Mouse (Mus musculus) CH12.LX (cell line): ENCODE results near the gene Homer3.

Source experiments
- BHLHE40 ChIP-seq: IDR thresholded peaks from 2 replicates; pipeline ENCODE4 v1.6.1; 2011; ENCODE audit warnings: mild to moderate bottlenecking, low read depth, low read length, improper control_type of control experiment
- CTCF ChIP-seq, 2 experiments: IDR thresholded peaks in 1 of 2; conservative IDR thresholded peaks in 1 of 2; 2 replicates each; pipeline ENCODE4 v1.5.1; 2011 to 2012; ENCODE audit warnings: low read depth in 2 of 2, low read length in 2 of 2, improper control_type of control experiment in 1 of 2, inconsistent platforms in 1 of 2, mild to moderate bottlenecking in 1 of 2, moderate library complexity in 1 of 2
- EP300 ChIP-seq: IDR thresholded peaks from 2 replicates; pipeline ENCODE4 v1.6.1; 2011; ENCODE audit warnings: low read length, improper control_type of control experiment
- HCFC1 ChIP-seq: IDR thresholded peaks from 2 replicates; pipeline ENCODE4 v1.6.1; 2012; ENCODE audit warnings: low read depth, mild to moderate bottlenecking, inconsistent platforms, low read length, improper control_type of control experiment
- MAX ChIP-seq: IDR thresholded peaks from 2 replicates; pipeline ENCODE4 v1.6.1; 2011; ENCODE audit warnings: low read length, improper control_type of control experiment
- MXI1 ChIP-seq: IDR thresholded peaks from 2 replicates; pipeline ENCODE4 v1.6.1; 2011; ENCODE audit warnings: mild to moderate bottlenecking, low read depth, low read length, improper control_type of control experiment
- RAD21 ChIP-seq: IDR thresholded peaks from 2 replicates; pipeline ENCODE4 v1.6.1; 2011; ENCODE audit warnings: low read depth, mild to moderate bottlenecking, low read length, improper control_type of control experiment, moderate library complexity
- ZNF384 ChIP-seq: IDR thresholded peaks from 2 replicates; pipeline ENCODE4 v1.6.1; 2012; ENCODE audit warnings: low read depth, low read length, improper control_type of control experiment, inconsistent platforms

- TF ChIP-seq CTCF (conservative IDR thresholded peaks at IDR 0.05 in 1 of 2, IDR thresholded peaks at IDR 0.05 in 1 of 2; ENCODE audit: low read depth in 2 of 2, low read length in 2 of 2) (no peak), BHLHE40 (no peak), MXI1 (no peak), RAD21 (no peak), ZNF384 (no peak), EP300 (no peak), MAX (no peak), HCFC1 (no peak)
Measured at GRCm38 (mm10) chr8:70327512-70327911, 44.9 kb downstream of the Homer3 start.
